Mouse (Mus musculus) gonadal fat pad, adult 2 months (tissue): ENCODE data around the gene Ski. TPM values are rescaled to one million over a fixed set of nuclear protein-coding genes. Genes with fewer than 3 reads are reported as not detected.

Experiments
- DNase-seq: peaks from one replicate; pipeline ENCODE4 v3.0.0-alpha.2; 2012; ENCODE audit warnings: low read depth
- polyA plus RNA-seq: library from polyadenylated mRNA; depleted of rRNA; stranded (reverse); fragments of >200 nt; gene quantifications from 2 replicates; pipeline ENCODE4 v1.2.3, GENCODE M21; 2012

Gene Ski
- polyA plus RNA-seq, 1 experiment, result 61.5 TPM

DNA sequence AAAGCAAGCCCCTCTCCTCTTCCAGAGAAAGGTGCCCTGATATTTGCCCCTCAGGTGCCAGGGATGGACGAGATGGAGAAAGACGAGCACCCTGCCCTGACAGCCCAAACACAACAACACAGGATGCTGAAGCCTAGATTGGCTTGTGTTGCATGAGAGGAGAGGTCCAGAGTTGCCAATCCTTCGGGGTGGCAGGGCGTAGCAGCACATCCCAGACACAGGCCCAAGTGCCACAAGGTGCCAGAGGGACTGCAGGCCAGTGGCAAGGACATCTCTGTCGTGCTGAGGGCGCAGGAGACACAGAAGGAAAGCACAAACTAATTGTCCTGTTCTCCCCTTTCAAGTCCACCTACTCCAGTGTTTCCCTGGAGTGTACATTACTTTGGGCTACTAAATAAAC is 8.2 kb downstream of the Ski start:
- no peak for DNase-seq

GRCm38 (mm10) chr4:155213752-155214054 is 8.7 kb downstream of the Ski start:
- no peak for DNase-seq

GRCm38 (mm10) chr4:155213052-155213751 is 9.2 kb downstream of the Ski start:
- DNase-seq, result no peak

DNA sequence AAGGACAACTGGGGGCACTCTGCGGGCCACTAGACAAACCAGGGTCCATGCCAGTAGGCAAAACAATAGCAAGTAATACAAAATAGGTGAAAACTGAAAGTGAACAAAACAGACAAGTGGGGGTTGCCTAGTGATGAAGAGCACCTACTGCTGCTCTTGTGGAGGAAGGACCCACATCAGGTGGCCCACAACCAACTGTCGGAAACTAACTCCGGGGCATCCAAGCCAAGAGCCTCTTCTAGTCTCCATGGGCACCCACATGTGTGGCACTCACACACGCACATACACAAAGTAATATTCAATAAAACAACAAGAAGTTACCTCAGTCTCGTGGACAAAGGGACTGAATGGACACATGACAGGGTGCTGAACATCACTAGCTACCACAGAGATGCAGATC is 12.9 kb downstream of the Ski start:
- no peak for DNase-seq

DNA sequence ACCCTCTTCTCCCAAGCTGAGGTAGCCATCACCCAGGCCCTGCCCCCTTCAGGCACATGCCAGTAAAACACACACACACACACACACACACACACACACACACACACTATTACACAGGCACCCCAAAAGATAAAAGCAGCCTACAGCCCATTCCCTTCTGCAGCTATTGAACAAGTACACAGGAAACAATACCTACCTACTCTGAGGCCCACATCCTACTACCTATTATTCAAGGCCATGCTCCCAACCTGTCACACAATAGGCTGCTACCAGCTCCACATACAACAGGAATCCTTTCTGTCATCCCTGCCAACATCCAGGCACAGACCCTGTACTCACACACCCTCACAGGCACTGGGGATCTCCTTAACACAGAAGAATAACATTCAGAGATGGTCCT is 13.3 kb downstream of the Ski start:
- no peak for DNase-seq

DNA sequence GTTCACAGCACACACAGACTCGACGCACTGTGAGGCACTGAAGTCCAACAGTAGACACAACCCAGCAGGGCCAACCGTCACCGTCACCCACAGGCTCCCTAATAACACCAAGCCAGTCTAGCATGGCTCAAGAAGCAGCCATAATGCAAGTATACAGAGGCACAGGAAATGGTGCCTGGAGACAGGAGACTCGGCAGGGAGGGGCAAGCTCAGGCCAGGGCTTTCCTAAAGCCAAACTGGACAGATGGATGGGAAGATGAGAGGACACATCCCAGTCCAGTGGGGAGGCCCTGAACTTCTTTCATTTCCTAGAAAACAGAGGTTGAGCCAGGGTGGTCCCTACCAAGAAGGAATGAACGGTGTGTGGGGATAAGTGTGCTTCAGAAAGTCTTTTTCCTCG is 13.8 kb downstream of the Ski start:
- DNase-seq, result no peak

GRCm38 (mm10) chr4:155207841-155208240 is 14.6 kb downstream of the Ski start:
- DNase-seq, result no peak

DNA sequence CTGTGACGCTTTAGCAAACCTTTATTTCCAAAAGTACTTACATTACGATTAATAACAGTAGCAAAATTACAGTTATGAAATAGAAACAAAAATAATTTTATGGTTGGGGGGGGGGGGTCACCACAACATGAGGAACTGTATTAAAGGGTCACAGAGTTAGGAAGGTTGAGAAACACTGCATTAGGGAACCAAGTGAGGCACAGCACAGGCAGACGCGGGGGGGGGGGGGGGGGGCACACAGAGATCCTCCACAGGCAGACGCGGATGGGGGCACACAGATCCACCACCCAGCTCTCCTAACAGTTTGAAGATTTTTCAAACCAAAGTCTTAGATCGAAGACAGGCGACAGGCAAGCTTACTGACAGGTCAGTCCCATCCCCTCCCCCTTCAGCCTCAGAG is 15.9 kb downstream of the Ski start:
- DNase-seq, result no peak

DNA sequence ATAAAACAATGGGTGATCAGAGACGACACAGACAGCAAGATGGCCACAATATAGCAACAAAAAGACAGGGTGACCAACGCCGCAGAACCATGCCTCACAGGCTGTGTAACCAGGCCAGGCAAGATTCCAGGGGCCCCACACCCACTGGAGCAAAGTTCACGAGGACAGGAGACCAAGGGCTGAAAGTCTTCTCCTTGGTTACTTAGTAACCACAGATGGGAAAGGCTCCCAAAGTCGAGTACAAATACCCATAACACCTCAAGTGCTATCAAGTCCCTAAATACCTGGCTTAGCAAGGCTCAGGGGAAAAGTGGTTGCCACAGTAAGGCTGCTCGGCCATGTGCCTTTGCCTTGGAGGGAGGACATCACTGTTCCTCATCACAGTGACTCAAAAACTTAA is 16.5 kb downstream of the Ski start:
- DNase-seq, result no peak

DNA sequence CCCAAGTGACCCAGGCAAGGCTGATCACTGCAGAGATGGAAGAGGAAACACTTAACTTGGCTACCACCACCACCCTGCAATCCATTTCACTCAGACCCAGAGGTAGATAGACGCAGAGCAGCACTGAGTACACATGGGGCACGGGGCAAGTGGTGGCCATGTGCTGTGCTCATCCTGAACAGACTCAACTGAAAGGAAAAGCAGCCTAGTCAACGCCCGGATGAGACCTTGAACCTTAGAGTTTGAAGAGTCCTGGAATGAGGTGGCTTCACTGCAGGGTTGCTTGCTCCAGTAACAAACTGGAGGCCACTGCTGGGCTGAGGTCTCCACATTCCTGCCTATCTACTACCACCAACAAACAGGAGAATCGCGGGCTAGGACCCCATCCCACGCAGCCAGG is 20.6 kb downstream of the Ski start:
- DNase-seq, result no peak

- no peak for DNase-seq
Measured at GRCm38 (mm10) chr4:155200861-155201390, 21.5 kb downstream of the Ski start.

- no peak for DNase-seq
Measured at GRCm38 (mm10) chr4:155197726-155198125, 24.7 kb downstream of the Ski start.

DNA sequence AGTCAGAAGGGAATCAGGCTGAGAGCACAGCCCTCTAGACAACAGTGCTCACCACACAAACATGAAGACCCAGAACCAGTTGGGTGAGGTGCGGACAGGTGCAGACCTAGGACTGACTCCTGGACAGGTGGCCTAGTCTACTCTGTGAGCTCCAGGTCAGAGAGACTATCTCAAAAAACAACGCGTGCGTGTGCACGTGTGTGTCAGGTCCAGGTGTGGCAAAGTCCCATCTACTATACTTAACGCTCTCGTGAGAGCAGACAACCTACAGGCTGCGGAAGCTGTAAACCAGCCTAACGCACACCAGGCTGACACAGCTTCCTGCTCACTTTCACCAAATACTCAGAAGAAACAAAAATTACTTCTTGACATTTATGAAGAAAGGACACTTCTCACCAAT is 27.2 kb downstream of the Ski start:
- no peak for DNase-seq

DNA sequence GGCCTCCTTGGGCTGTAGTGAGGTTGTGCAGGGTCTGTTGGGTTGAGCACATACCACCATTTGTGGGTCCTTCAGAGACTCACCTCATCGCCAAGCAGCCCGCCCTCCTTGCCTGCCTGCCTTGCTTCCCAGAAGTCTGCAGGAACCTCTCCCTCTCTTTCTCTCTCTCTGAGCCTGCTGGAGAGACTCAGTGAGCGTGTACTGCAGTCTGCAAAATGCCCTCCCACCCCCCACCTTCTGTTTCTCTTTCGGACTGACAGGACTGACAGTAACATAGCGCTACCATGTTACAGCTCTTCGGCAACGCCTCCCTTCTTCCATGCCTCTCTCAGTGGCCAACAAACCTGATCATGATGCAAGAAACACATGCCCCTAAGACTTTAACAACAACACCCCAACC is 32.1 kb downstream of the Ski start:
- no peak for DNase-seq

GRCm38 (mm10) chr4:155189711-155190139 is 32.7 kb downstream of the Ski start:
- no peak for DNase-seq

DNA sequence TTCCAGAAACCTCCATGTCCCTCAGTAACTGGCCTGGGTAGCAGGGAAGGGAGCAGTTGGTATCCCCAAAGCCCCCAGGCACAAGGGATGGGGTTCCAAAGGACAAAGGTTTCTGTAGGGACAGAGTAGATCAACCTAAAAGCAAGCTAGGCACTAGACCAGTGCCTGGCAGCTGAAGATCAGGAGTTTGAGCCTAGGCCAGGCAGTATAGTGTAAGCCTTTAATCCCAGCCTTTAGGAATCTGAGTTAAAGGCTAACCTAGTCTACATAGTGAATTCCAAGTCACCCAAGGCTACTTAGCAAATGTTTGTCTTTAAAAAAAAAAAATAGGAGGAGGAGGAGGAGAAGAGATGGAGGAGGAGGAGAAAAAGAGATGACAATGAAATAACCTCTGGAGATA is 33.6 kb downstream of the Ski start:
- DNase-seq, result no peak

DNA sequence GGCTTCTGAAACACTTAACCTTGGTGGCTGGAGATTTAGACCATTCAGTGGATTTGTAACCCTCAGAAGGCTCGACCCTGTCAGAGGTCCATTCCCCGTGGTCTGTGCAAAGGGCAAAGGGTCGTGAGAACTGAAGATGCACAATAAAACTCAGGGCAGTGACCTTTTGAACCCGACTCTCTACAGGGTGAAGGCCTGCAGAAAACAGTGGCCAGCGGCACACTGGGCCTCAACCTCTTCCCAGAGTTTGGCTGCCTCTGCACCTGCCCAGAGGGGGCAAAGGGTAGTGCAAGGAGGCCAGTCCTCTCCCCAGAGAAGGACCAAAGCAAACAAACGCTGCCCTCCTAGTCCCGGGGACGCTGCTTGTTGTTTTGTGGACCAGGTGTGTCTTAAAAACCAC is 34.1 kb downstream of the Ski start:
- no peak for DNase-seq

DNA sequence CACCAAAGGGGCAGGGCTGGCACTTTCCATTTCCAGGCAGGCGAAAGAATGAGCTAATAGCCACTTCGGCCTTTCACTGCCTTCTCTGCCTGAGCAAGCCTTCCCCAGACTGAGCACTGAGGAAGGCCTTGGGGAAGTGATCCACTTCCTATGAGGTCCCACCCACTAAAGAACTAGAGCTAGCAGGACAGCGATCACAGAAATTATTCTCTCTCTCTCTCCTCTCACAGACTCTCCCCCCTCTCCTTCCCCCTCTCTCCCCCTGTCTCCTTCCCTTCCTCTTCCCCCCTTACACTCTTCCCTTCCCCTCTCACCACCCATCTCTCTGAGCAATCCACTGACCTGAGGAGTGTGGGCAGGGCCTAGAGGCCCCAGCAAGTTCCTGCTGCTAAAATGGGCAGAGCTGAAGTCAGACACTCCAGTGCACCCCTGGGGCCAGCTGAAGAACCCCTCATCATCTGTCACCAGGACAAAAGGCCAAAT is 35.2 kb downstream of the Ski start:
- DNase-seq, result no peak

- no peak for DNase-seq
Measured at GRCm38 (mm10) chr4:155185845-155186244, 36.5 kb downstream of the Ski start.

DNA sequence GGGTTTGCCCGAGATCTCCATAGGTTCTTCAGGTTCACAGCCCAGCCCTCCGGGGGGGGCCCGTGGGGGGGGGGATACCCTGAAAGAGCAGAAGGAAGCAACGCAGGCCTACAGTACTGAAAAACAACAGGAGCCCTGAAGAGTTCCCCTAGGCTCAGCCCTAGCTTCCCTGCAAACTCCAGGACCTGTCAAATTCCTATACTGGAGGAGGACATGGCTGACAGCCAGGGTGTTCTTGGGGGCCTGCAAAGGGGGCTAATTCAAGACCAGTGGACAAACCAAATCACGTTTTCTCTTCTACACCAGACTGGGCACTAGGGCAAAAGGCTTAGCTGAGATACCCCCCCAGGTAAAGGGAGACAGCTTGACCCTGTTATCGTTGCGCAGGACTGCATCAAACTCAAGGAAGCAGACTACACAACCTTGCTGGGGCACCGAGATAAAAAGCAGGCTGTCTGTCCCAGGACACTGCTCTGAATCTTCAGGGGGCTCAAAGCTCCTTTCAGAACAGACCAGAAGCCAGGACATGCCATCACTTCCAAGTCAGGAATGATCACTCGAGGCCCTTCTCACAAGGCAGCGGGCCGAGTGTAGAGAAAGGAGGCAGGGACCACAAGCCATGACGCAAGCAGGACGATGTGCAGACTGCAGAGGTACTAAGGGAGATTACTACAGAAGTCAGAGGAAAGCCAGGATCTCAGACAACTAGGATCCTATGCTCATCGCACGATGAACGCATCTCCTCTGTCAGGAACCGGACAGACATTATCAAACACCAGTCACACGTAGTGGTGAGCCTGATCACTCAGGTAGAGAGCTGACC is 37.9 kb downstream of the Ski start:
- DNase-seq, result no peak

DNA sequence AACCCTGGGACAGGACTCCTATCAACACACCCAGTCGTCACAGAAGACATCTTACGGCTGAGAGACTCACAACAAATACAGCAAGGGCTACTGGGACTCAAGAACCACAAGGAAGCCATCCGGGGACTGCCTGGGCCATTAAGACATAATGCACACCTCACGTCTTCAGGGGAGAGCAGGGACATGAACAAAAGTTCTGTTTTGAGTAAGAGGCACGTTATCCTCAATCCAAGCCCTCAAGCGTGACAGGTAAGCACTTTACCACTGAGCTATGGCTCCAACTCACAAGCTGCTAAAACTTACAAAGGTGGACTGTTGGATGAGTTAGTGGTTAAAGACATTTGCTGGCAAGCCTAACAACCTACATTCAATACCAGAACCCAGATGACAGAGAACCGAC is 39.2 kb downstream of the Ski start:
- no peak for DNase-seq

- no peak for DNase-seq
Measured at GRCm38 (mm10) chr4:155178981-155179512, 43.3 kb downstream of the Ski start.

GRCm38 (mm10) chr4:155178274-155178673 is 44.1 kb downstream of the Ski start:
- no peak for DNase-seq
